Mouse (Mus musculus) lung, embryonic 16.5 days (tissue): ENCODE data around the gene Cd80. TPM values are rescaled to one million over a fixed set of nuclear protein-coding genes. Genes with fewer than 3 reads are reported as not detected.

Source experiments
- ATAC-seq: fragments of 200-750 bp; cut with Nextera tagmentation; 2 replicates; pipeline ENCODE4 v1.8.0; 2017; ENCODE audit warnings: low read depth, mild to moderate bottlenecking, moderate library complexity
- H3K27ac ChIP-seq: fragments of 300-500 bp; sonication (generic); 2 replicates; pipeline ENCODE4 v1.5.1; 2014; ENCODE audit warnings: mild to moderate bottlenecking, control low read depth, low read length
- H3K27me3 ChIP-seq: fragments of 300-500 bp; sonication (generic); 2 replicates; pipeline ENCODE4 v1.6.1; 2014; ENCODE audit warnings: low read depth, low read length, mixed read lengths; ENCODE audit not compliant: control insufficient read depth, insufficient read depth
- H3K36me3 ChIP-seq: fragments of 300-500 bp; sonication (generic); 2 replicates; pipeline ENCODE4 v1.6.1; 2014; ENCODE audit warnings: low read length; ENCODE audit not compliant: control insufficient read depth, insufficient read depth
- H3K4me1 ChIP-seq: fragments of 300-500 bp; sonication (generic); replicated peaks from 2 replicates; pipeline ENCODE4 v1.6.1; 2014; ENCODE audit warnings: low read length, mixed read lengths; ENCODE audit not compliant: control insufficient read depth, insufficient read depth
- H3K4me2 ChIP-seq: fragments of 300-500 bp; sonication (generic); 2 replicates; pipeline ENCODE4 v1.6.1; 2014; ENCODE audit warnings: low read depth, low read length, control low read depth
- H3K4me3 ChIP-seq: fragments of 300-500 bp; sonication (generic); 2 replicates; pipeline ENCODE4 v1.5.1; 2014; ENCODE audit warnings: mild to moderate bottlenecking, low read length, control low read depth
- H3K9ac ChIP-seq: fragments of 300-500 bp; sonication (generic); 2 replicates; pipeline ENCODE4 v1.6.1; 2014; ENCODE audit warnings: low read length, control low read depth
- H3K9me3 ChIP-seq: fragments of 300-500 bp; sonication (generic); 2 replicates; pipeline ENCODE4 v1.6.1; 2016; ENCODE audit warnings: low read length; ENCODE audit not compliant: control insufficient read depth
- WGBS: fragments of 180-500 bp; shearing (Covaris S2); extraction: QIAGEN DNeasy Blood & Tissue Kit; methylation state at CpG from one replicate; pipeline ENCODE4 v1.1.7; 2014; 5-methylcytosine and 5-hydroxymethylcytosine counted together
- polyA plus RNA-seq: library from polyadenylated mRNA; unstranded; fragments of >200 nt; fragmentation: Nextera tagmentation; extraction: Ambion mirVana; gene quantifications from 2 replicates; pipeline ENCODE4 v1.2.1, GENCODE M21; 2015

The Cd80 gene
- polyA plus RNA-seq, 1 experiment from 2014 or later: 0.25 TPM

GRCm38 (mm10) chr16:38493890-38494289 lies 38.5 kb downstream of the Cd80 start:
- Histone ChIP-seq H3K4me3 (no peak overlapping the region), H3K27me3 (no peaks in the 10 kb centered on the region), H3K36me3 (peaks cover 8% of the 10 kb centered on the region), H3K27ac (no peak overlapping the region), H3K9me3 (no peaks in the 10 kb centered on the region), H3K4me1 (no peaks in the 10 kb centered on the region), H3K4me2 (no peak overlapping the region), H3K9ac (no peak overlapping the region)
- ATAC-seq: no peak
- WGBS: 74% methylated on average over 10 of the region's 10 CpGs

DNA sequence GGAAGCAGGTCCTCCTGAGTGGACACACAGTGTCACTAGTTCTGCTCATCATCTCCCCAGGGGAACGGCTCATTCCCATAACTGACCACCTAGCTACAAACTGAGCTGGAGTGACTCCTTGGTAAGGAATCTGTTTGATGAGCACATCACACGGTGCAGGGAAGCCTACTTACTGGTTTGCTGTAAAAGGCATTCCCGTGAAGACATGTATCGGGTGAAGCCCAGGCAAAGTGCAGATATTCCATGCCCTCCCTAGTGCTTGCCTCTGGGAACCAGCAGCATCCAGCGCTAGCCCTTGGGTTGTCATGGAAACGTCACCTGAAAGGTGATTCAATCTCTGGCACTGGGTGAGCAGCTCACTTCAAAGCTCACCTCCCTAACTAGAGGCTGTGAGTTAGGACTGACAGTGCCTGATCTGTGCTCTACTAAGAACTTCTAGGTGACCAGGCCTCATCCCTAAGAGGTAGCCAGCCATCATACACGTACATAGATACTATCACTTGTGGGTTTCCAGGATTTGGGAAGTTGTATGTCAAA lies 41.3 kb downstream of the Cd80 start:
- H3K4me1 ChIP-seq: no peaks in the 10 kb centered on the region
- WGBS: 77% methylated on average over 7 of the region's 7 CpGs
- H3K4me3 ChIP-seq: no peak overlapping the region
- no peak for ATAC-seq
- no peak overlapping the region for H3K4me2 ChIP-seq
- H3K27ac ChIP-seq: no peak overlapping the region
- H3K9ac ChIP-seq: no peak overlapping the region
- no peaks in the 10 kb centered on the region for H3K9me3 ChIP-seq
- no peaks in the 10 kb centered on the region for H3K27me3 ChIP-seq
- H3K36me3 ChIP-seq: peaks cover 10% of the 10 kb centered on the region

DNA sequence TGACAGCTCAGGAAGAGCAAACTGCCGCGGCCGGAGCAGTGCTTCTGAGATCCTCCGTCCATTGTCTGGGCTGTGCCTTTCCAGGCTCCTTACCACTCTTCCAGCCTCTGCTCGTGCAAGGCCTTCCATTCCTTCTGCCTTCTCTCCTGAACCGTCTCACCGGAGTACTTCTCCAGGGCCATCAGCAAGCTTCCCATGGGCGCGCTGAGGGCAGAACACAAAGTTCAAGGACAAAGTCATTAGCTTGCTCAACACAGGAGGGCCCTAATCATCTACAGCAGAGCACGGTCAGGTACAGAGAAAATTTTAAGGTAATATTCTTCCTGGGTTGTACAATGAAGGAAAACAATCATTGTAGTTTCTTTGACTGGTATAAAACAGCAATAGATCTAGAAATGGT lies 47.1 kb downstream of the Cd80 start:
- ATAC-seq: no peak
- H3K9me3 ChIP-seq: no peaks in the 10 kb centered on the region
- H3K36me3 ChIP-seq: peaks cover 13% of the 10 kb centered on the region
- no peak overlapping the region for H3K4me2 ChIP-seq
- H3K4me1 ChIP-seq: no peaks in the 10 kb centered on the region
- no peak overlapping the region for H3K4me3 ChIP-seq
- H3K9ac ChIP-seq: no peak overlapping the region
- no peak overlapping the region for H3K27ac ChIP-seq
- WGBS: 92% methylated on average over 10 of the region's 10 CpGs
- no peaks in the 10 kb centered on the region for H3K27me3 ChIP-seq

GRCm38 (mm10) chr16:38503528-38503927 lies 48.2 kb downstream of the Cd80 start:
- ATAC-seq: no peak
- H3K27ac ChIP-seq: no peak overlapping the region
- no peak overlapping the region for H3K9ac ChIP-seq
- H3K4me2 ChIP-seq: no peak overlapping the region
- H3K36me3 ChIP-seq: peaks cover 13% of the 10 kb centered on the region
- no peaks in the 10 kb centered on the region for H3K9me3 ChIP-seq
- H3K4me3 ChIP-seq: no peak overlapping the region
- no peaks in the 10 kb centered on the region for H3K4me1 ChIP-seq
- WGBS: 85% methylated on average over 4 of the region's 4 CpGs
- H3K27me3 ChIP-seq: no peaks in the 10 kb centered on the region

- WGBS: 71% methylated on average over 4 of the region's 4 CpGs
Observed at GRCm38 (mm10) chr16:38506041-38506634, 50.8 kb downstream of the Cd80 start.

GRCm38 (mm10) chr16:38510846-38511245 lies 55.5 kb downstream of the Cd80 start:
- H3K27ac ChIP-seq: no peak overlapping the region
- H3K4me1 ChIP-seq: no peaks in the 10 kb centered on the region
- WGBS: 89% methylated on average over 2 of the region's 2 CpGs
- H3K9ac ChIP-seq: no peak overlapping the region
- H3K27me3 ChIP-seq: no peaks in the 10 kb centered on the region
- no peak overlapping the region for H3K4me2 ChIP-seq
- H3K4me3 ChIP-seq: no peak overlapping the region
- no peak for ATAC-seq
- no peaks in the 10 kb centered on the region for H3K9me3 ChIP-seq
- H3K36me3 ChIP-seq: peaks cover 18% of the 10 kb centered on the region; the same call in 1 of the 2 replicates

More at GRCm38 (mm10) chr16:38506041-38506634, 50.8 kb downstream of the Cd80 start:
- peaks cover 12% of the 10 kb centered on the region for H3K36me3 ChIP-seq
- no peaks in the 10 kb centered on the region for H3K27me3 ChIP-seq
- no peak overlapping the region for H3K4me3 ChIP-seq
- no peak overlapping the region for H3K4me2 ChIP-seq
- peak; percentile 62; the same call in 1 of the 2 replicates for ATAC-seq
- no peaks in the 10 kb centered on the region for H3K4me1 ChIP-seq
- H3K9ac ChIP-seq: no peak overlapping the region
- no peak overlapping the region for H3K27ac ChIP-seq
- H3K9me3 ChIP-seq: no peaks in the 10 kb centered on the region

DNA sequence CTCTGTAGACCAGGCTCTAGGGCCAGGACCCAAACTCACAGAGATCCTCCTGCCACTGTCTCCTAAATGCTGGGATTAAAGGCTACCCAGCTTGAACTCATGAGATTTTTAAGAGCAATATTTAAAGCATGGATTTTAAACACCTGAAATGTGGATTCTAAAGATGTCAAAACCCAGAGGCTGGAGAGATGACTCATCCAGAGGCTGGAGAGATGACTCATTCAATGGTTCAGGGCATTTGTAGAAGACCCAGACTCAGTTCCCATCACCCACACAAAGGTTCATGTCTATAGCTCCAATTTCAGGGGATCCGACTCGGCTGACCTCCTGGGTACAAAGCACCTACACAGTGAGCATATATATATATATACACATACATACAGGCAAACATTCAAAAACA lies 63.8 kb downstream of the Cd80 start:
- Histone ChIP-seq H3K27ac (no peak overlapping the region), H3K27me3 (no peaks in the 10 kb centered on the region), H3K36me3 (peaks cover 10% of the 10 kb centered on the region), H3K9ac (no peak overlapping the region), H3K4me3 (no peak overlapping the region), H3K4me2 (no peak overlapping the region), H3K4me1 (peaks cover 11% of the 10 kb centered on the region), H3K9me3 (no peaks in the 10 kb centered on the region)
- no peak for ATAC-seq
- WGBS: 95% methylated on average over 2 of the region's 2 CpGs

- no peak overlapping the region for H3K27ac ChIP-seq
- no peaks in the 10 kb centered on the region for H3K9me3 ChIP-seq
- H3K4me3 ChIP-seq: peak overlapping the region; percentile 98
- H3K36me3 ChIP-seq: peaks cover 19% of the 10 kb centered on the region
- H3K4me2 ChIP-seq: peak overlapping the region; percentile 68
- no peaks in the 10 kb centered on the region for H3K27me3 ChIP-seq
- WGBS: 20% methylated on average over 8 of the region's 8 CpGs
- H3K4me1 ChIP-seq: peaks cover 11% of the 10 kb centered on the region
- H3K9ac ChIP-seq: peak overlapping the region; percentile 96
- ATAC-seq: no peak
Observed at GRCm38 (mm10) chr16:38521211-38521987, 66.0 kb downstream of the Cd80 start.
